Mouse (Mus musculus) adrenal gland, postnatal 36 days (tissue): ENCODE measurements around the gene Hivep3. TPM values are rescaled to one million over a fixed set of nuclear protein-coding genes. Genes with fewer than 3 reads are reported as not detected.

Experiments
- DNase-seq, 2 experiments: peaks; one replicate each; pipeline ENCODE4 v3.0.0; 2021; ENCODE audit warnings: mixed read lengths in 1 of 2
- total RNA-seq, 2 experiments: library from RNA; stranded (reverse); gene quantifications; 2 replicates each; pipeline ENCODE4 v1.2.3; 2021

Gene Hivep3
- total RNA-seq, 2 experiments from 2014 or later, result 7.8 to 10.1 TPM

GRCm38 (mm10) chr4:119977817-119978491 lies 244.4 kb downstream of the Hivep3 start:
- no peak for DNase-seq

DNA sequence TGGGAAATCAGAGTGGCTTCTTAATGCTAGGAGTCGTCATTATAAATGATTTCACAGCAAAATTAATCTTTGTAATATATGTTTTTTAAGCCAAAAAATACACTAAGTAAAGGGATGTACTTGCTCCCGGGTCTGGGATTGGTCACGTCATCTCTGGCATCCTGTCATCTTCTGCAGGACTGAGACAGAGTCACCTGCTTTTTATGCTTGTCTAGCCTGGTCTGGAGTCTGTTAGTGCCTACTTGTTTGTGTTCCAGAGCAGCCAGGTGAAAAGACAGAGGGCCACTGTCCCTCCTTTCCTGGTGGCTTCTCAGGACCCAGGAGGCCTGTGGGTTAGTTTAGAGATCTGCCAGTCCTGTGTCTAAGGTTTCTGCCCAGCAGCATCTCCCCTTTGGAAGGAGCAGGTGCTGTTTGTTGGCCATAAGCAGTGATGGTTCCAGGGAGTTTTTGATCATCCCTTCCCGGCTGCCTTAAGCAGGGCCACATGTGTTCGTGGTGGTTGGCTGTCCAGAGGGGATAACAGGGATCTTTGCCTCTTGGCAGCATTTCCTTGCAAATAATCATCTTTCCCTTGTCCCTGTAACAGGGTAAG lies 245.8 kb downstream of the Hivep3 start:
- no peak for DNase-seq

- DNase-seq, result no peak
Observed at GRCm38 (mm10) chr4:119979918-119980317, 246.3 kb downstream of the Hivep3 start.

DNA sequence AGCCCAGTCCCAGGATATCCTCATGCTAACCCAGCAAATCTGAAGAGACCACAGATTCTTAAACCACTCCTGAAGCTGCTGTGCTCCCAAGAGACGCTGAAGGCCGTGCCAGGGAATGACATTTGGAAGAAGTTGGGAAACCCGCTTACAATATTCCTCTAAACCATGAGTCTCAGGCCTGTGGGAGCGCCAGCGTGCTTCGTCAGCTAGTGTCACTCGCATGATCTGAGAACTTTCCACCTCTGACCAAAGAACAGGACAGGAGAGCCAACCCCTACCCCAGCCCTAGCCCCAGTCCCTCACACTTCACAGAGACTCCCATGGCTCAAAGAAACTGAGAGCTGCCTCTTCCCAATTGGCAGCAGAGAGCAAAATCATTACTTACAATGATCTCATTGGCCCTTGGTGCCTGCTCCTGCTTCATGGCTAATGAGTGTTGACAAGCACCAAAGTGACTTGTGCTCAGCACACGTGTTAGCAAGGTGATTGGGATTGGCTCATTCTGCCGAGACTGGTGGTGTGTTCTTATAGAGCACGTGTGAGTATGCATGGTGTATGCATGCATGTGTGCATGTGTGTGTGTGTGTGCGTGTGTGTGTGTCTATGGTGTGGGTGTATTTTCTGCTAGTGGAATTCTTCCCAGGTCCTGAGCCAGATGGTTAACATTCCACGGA lies 247.6 kb downstream of the Hivep3 start:
- DNase-seq, result no peak

DNA sequence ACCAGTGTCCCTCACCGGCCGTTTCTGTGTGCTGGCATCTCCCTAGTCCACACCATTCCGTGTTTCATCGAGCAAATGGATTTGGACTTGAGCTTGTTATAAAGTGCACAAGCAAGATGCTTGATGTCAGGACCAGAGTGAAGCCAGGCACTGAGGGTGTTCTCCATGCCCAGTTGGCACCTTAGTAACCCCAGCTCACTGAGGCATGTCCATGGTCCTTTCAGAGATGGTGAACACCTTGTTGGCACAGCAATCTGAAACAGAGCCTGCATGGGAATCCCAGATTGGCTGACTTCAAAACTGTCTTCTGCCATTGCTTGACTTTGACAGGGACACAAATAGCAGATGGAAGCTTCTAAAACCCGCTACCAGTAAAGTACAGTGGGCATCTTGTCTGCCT lies 252.5 kb downstream of the Hivep3 start:
- DNase-seq, result no peak

GRCm38 (mm10) chr4:119986580-119987291 lies 253.2 kb downstream of the Hivep3 start:
- DNase-seq, result no peak

- no peak for DNase-seq
Observed at GRCm38 (mm10) chr4:119987376-119988087, 253.9 kb downstream of the Hivep3 start.

DNA sequence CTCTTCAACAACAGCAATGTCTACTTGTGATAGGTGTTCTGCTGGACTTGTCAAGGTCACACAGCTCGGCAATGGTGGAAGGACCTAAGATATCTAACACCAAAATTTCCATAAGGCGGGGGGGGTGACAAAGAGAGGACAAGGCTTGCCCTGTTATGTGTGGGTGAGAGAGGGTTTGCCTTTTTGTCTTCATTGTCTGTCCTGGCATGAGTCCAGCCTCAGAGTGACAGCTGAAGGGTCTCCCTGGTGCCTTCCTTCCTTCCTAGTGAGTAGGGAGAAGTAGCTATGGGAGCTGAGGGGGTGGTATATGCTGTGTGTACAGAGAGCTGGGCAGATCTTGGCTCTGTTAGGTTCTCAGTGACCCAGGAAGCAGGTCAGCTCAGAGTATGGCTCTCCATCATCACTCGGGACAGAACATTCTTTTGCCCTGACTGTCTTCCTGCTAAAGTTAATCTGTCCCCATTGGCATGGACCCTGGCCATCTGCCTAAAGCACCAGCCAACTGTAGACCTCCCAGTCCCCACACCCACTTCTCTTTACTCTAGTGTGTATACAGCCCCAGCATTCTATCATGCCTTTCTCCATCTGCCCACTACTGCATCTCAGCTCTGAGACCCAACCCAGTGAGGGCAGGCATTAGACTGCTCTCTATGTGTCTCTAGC lies 255.6 kb downstream of the Hivep3 start:
- DNase-seq, result peak in 1 of 2 experiments; percentile 37

DNA sequence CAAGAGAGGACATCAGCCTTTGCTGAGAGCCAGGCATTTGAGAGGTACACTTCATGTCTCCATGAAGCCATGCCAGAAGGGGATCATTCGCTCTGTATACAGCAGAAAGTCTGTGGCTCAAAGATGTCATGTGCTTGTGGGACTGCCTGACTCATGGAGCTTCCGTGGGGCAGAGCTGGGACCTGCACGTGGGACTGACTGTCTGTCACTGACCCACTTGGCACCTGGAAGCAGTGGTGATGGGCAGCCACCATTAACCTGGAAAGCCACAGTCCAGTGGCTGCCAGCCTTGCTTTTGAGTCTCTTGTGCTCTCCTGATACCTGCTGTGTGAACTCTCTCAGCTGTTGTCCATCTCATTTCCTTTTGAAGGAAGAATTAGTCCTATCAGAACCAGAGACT lies 256.8 kb downstream of the Hivep3 start:
- no peak for DNase-seq

DNA sequence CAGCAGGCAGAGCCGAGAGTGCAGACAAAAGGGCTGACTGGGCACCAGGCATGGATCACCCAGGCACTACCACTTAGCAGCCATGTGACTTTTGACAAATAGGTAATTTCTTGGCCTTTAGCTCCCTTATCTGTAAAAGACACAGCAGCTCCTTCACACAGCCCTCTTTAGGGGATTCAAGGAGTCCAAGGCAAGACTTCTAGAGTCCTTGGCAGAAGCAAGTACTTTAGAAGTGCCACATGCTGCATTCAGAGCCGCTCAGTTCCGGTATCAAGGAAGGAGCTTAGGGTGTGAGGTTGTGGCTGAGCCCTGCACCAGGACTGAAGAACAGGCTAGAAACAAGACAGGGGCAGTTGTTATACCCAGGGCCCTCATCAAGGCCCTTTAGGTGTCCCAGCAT lies 257.3 kb downstream of the Hivep3 start:
- no peak for DNase-seq

GRCm38 (mm10) chr4:119991758-119992157 lies 258.2 kb downstream of the Hivep3 start:
- no peak for DNase-seq

DNA sequence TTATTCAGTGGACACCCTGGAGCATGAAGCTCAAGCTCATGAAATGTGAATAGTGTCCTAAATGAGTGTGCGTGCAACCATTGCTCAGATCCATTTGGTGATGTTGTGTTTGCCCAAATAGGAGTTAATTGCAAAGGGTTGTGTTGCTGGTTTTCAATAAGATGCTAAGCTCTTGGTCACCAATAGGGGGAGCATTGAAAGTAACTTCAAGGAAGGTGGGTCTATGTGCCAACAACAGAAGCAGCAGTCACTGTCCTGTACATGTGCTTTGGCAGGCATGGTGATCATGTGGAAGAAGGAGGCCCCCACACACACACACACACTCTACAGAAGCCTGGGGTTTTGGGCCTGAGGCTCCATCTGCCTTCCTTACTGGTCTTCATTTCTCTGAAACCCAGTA lies 262.8 kb downstream of the Hivep3 start:
- no peak for DNase-seq

DNA sequence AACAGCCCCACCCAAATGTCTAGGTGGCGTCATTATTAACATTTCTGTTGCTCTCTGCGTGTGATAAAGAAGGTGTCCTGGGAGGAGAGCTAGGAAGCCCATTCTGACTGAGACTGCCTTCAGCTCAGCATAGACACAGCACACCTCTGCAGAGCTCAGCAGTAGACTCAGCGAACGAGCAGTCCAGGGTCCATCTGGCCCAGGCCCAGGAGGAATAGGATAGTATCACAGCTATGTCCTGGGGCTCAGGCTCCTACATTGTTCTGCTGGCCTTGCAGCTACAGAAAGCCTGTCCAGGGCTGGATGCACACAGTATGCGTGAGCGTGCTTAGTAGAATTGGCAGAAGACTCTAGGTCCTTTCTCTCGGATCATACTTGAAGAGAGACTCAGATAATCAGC lies 263.8 kb downstream of the Hivep3 start:
- no peak for DNase-seq

DNA sequence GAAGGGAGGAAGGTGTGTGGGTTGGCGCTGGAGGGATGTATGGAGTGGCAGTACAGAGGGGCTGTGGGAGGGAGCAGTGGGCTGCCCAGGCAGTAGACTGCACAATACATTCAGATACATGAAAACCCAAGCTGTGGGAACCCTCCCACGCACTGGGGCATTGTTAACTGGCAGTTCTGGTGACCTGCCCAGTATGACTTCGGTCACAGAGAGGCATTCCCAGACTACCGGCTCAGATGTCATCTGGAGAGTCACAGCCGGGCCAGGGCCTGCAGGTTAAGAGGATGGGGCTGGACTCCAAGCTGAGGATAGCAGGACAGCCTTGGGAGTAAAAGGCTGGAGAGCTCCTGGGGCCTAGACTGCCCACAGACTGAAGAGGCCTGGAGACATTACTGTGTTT lies 265.3 kb downstream of the Hivep3 start:
- DNase-seq, result no peak

- DNase-seq, result no peak
Observed at GRCm38 (mm10) chr4:120000881-120001280, 267.3 kb downstream of the Hivep3 start.

DNA sequence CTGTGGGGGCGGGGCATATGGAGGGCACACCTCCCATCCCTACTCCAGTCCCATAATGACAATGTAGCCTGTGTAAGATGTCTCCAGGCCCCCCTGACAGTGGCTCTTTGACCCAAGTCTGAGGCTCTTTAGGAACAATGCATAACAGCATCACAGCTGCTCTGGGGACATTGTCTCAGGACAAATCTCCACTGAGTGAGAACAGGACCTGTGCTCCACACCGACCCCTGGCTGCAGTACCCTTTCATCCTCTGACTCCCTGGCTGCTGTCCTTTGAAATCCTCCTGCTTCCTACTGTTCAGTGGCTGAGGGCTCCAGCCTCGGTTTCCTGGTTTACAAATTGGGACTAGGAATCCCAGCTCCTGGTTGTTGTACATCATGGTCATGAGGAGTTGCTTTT lies 269.4 kb downstream of the Hivep3 start:
- no peak for DNase-seq

GRCm38 (mm10) chr4:120006046-120006445 lies 272.5 kb downstream of the Hivep3 start:
- DNase-seq, result no peak

DNA sequence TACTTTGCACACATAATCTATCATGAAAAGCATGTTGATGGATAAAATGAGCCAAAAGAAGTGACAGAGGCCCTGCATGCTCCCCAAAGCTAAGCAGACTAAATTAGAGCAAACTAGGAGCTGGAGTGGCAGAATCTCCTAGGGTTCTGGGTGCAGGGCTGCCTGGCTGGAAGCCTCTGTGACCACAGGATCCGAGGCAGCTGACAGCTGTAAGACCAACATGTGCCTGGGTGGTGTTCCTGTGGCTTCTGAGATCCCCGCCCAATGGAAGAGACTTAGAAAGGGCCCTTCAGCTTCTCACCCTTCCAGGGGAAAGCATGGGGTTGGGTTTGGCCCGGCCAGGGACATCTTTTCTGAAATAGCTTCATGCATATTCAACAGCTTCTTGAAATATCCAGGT lies 274.3 kb downstream of the Hivep3 start:
- DNase-seq, result no peak

GRCm38 (mm10) chr4:120009151-120009550 lies 275.6 kb downstream of the Hivep3 start:
- no peak for DNase-seq

- peak; percentile 49 to 63 for DNase-seq
Observed at GRCm38 (mm10) chr4:120011788-120012187, 278.2 kb downstream of the Hivep3 start.

GRCm38 (mm10) chr4:120012891-120013290 lies 279.3 kb downstream of the Hivep3 start:
- DNase-seq, result peak; percentile 49 to 51

DNA sequence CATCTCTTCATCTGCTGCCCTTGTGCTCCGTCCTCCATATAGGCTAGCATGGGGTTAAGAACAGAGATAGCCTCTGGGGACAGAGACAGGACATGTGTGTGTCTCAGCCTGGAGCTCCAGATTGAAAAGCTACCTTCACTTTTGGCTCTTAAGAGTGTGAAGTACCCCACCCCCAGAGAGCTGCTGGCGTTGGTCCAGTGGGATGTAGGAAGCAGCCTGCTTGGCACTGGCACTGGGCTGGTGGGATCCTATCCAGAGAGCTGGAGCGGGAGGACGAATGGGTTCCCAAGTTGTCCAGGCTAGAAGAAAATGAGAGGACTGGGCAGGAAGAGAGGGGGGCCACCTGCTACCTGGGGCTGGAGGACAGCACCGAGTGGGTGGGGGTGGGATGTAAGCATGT lies 284.8 kb downstream of the Hivep3 start:
- no peak for DNase-seq
